Mouse (Mus musculus) c-Kit-negative CD71-positive TER-119-positive erythroid progenitor cells, embryonic 14.5 days (primary cell): ENCODE results near the gene Sumo2.
"Not testable (repeated sequence)": the region's sequence is repeated elsewhere in the genome, so short reads cannot be mapped to it uniquely, and the experiment has no call there.

Experiments
- DNase-seq: peaks from one replicate; pipeline ENCODE4 v3.0.0-alpha.2; 2013; ENCODE audit warnings: low read depth, low spot score

The Sumo2 gene

DNA sequence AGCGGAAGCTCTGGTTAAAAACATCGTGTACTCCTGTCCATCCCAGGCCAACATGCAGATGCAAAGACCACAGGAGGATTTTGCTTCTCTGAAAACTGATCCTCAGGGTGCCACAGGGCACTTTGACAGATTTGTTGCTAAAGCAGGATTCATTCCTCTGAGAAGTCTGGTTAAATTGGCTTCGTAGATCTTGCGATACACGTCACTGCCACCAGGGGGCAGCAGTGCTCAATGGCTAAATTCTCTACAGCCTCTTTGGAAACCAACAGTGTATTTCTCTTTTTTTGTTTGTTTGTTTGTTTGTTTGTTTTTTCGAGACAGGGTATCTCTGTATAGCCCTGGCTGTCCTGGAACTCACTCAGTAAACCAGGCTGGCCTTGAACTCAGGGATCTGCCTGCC is 52.4 kb downstream of the Sumo2 start:
- DNase-seq = peak; percentile 82

DNA sequence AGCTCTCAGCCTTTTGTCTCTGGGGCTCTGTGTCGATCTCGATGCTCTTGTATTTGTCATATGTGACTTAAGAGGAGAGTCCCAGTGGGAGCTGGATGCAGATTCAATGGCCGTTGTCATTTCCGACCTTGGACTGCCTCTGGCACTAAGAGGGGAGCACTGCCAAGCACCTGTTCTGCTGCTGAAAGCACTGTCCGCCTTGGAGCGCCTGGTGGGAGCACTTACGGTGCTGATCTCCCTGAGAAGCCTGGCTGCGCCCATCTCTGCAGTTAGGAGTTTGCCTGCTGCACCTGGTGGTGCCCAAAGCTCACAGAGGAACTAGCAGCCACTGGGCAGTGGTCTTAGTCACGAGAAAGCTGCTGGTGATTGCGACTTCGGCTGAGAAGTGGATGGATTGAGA is 52.8 kb downstream of the Sumo2 start:
- no peak for DNase-seq

DNA sequence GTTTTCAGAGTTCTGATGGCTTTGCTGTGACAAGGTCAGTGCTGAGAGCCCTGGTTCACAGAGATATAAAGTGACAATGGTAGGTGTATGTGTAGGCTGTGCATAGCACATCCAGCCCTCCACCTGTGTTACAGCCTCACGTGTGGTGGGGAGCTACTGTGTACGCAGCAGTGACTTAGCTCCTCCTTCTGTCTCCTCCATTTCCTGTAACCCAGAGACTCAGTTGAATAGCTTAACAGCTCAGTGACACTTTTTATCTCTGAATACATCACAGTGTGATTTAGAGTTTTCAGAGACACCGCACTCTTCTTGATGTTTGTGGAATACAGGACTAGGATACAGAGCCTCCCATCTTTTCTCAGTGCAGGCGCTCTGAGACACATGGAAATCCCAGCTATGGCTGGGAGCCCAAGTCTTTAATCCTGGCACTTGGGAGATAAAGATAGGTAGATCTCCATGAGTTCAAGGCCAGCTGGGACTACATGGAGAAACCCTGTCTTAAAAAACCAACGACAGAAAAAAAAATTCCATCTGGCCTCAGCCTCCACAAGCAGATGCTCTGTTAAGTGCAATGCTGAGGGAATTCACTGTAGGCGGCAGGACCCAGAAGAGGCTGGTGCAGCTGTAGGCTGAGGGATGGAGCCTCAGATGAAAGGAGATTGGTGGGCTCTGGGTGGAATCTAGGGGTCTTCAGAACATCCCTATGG is 54.4 kb downstream of the Sumo2 start:
- DNase-seq = no peak

DNA sequence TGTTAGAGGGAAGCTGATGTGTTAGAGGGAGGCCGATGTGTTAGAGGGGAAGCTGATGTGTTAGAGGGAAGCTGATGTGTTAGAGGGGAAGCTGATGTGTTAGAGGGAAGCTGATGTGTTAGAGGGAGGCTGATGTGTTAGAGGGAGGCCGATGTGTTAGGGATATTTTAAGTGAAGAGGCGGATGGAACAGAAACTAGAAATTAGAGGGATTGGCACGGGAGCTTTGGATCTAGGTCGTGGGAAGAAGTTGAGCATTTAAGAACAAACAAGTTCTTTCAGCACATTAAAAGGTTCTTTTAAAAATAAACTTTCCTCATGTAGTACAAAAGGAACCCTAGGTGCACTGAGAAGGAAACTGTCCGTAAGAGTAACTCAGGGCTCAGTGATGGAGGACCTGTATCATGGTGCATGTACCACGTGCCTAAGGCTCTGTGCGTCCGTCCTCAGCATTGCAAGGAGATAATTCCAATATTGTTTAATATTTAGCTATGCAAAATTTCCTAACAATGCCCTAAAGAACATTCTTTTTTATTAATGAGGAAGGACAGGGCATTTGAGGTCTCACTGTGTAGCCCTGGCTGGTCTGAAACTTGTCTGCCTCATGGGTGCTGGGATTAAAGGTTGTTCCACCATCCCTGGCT is 57.7 kb downstream of the Sumo2 start:
- DNase-seq = no peak

DNA sequence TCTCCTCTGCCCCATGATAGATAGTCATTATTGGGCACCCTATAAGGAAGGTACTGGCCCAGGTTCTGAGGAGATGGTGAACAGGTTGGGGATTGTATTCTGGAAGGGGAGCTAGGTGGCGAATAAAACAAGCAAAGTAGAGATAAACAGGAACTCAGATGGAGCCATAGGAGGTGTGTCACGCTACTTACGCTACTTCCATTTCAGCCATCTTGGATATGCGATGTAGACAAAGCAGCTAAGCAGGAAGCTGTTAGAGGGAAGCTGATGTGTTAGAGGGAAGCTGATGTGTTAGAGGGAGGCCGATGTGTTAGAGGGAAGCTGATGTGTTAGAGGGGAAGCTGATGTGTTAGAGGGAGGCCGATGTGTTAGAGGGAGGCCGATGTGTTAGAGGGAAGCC is 58.7 kb downstream of the Sumo2 start:
- not testable (repeated sequence) for DNase-seq

DNA sequence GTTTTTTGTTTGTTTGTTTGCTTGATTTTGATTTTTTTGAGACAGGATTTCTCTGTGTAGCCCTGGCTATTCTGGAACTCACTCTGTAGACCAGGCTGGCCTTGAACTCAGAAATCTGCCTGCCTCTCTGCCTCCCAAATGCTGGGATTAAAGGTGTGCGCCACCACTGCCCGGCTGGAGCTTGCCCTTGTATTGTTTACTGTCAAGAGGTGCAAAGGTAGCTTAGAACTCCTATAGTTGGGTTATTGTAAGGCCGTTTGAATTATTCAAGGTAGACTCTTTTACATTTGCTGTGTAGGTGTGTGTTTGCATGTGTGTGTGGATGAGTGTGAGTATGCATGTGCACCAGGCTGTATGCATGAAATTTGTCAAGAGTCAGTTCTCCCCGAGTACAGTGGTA is 59.4 kb downstream of the Sumo2 start:
- DNase-seq = not testable (repeated sequence)

DNA sequence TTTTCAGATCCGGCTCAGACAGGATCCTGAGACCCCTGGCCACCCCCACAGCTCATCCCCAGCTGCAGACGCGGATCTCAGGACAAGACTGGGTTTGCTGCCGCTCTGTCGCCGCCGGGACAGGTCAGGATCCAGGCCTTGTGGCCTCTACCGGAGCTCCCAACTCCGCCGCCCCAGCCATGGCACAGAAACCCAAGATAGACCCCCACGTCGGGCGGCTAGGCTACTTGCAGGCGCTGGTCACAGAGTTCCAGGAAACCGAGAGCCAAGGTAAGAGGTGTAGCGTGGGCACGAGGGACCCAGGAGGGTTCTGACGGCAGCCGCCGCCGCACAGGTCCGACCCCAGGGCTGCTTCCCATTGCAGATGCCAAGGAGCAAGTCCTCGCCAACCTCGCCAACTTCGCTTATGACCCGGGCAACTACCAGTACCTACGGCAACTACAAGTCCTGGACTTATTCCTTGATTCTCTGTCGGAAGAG is 60.3 kb downstream of the Sumo2 start:
- no peak for DNase-seq

DNA sequence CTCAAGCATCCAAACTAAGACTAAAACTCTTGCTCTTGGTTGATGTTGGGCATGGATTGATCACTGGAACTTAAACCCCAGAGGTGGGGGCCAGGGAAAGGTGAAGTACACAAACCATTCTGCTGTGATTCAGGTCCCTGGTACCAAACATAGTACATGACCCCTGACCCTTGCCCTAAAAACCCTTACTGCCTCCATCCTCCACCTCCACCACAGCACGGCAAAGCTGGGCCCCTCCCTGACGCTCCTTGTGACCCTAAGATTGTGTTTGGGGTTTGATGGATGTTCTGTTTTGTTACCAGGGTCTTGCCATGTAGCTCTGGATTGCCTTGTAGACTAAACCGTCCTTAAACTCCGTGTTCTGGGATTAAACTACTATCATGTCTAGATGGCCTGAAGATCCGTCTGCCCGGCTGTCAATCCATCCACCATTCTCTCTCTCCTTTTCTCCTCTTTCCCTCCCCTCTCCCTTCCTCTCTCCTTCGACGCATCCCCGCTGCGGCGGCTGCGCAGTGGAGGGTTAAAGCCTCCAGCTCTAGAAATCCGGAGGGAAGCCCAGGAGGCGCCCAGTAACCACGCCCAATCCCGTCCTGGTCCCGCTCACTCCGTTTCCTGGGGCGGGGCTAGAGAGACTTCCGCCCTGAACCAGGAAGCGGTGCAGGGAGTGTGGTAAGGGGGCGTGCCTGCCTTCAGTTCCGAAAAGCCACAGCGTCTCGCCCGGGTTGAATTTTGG is 60.9 kb downstream of the Sumo2 start, which contains the start of gene Armc7:
Armc7 (plus strand) TSS at position 643 of the 733 bp plus-strand sequence.
- peak; percentile 88 for DNase-seq

DNA sequence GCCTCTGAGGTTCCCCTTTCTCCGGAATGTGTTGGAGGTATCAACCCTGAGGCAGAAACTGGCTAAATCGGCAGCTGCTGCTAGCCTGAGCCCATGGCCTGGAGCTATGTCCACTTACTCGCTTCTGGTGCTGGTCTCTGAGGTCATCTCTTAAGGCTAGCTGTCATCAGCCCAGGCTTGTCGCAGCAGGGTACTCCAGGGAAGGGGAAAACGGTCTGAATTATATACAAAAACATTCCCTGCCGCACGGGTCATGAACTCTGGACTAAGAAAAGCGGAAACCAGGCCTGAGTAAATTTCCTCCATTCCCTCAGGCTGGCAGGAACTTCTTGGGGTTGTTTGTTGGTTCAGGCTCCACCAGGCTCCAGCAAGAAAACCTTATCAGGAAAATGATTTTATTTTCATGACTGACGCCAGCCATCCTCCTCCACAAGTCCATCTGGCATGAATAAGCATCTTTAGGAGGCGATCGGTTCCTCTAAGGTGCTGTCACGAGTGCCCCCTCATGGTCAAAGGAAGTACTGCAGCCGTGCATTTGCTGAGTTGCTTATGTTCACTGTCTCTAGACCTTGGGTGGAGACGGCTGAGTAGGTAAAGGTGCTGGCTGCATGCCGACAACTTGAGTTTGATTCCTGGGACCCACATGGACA is 62.3 kb downstream of the Sumo2 start:
- DNase-seq = peak; percentile 98
